ENCODE assay signal across 34 mouse cellular contexts in the genomic region with DNA sequence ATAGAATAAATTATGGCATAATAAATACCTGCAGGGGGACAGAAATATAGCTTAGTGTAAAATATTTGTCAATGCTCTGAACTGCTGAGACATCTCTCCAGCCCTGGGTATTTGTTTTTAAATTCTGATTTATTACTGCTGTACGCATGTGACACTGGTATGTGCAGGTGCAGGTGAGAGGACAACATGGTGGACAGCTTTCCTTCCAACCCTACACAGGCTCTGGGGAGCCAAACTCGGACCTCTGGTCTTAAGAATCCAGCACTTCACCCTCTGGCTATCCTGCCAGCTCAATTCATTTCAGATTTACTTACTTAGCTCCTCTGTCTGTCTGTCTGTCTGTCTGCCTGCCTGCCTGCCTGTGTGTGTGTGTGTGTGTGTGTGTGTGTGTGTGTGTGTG.
"Had no signal": no experiment of that assay in that cellular context is flagged by ENCODE, and none has a peak within 500 bp of the region (broad histone marks: within the 10 kb centered on the region; RNA-seq: fewer than 3 reads in every experiment).

No protein-coding gene starts in this region.

- ATAC-seq: hindbrain, embryonic 16.5 days; hindbrain, postnatal 0 days; inflammation-experienced regulatory T-cells, adult 6 months; intestine, embryonic 15.5 days; intestine, embryonic 16.5 days; intestine, postnatal 0 days had no signal

- H3K27ac ChIP-seq: heart, embryonic 10.5 days; heart, embryonic 13.5 days; heart, embryonic 15.5 days; hindbrain, embryonic 10.5 days; hindbrain, embryonic 12.5 days; hindbrain, embryonic 13.5 days; hindbrain, embryonic 14.5 days; hindbrain, embryonic 15.5 days; hindbrain, postnatal 0 days; intestine, embryonic 15.5 days; kidney, embryonic 15.5 days; kidney, postnatal 0 days; layer of hippocampus, adult 2 months had no signal

- H3K9ac ChIP-seq: heart, embryonic 13.5 days; heart, embryonic 15.5 days; hindbrain, embryonic 12.5 days; hindbrain, embryonic 13.5 days; hindbrain, embryonic 14.5 days; hindbrain, embryonic 15.5 days; intestine, embryonic 15.5 days; kidney, embryonic 15.5 days had no signal

- H3K4me2 ChIP-seq: heart, embryonic 11.5 days; heart, embryonic 13.5 days; heart, embryonic 15.5 days; hindbrain, embryonic 12.5 days; hindbrain, embryonic 13.5 days; hindbrain, embryonic 14.5 days; hindbrain, embryonic 15.5 days; intestine, embryonic 15.5 days; kidney, embryonic 15.5 days had no signal

- H3K4me1 ChIP-seq: hindbrain, embryonic 10.5 days; hindbrain, embryonic 12.5 days; hindbrain, embryonic 13.5 days; hindbrain, embryonic 15.5 days; intestine, embryonic 15.5 days; kidney, embryonic 15.5 days had no signal

- H3K9me3 ChIP-seq: heart, embryonic 10.5 days; heart, embryonic 13.5 days; heart, embryonic 15.5 days; hindbrain, embryonic 10.5 days; hindbrain, embryonic 12.5 days; hindbrain, embryonic 13.5 days; hindbrain, embryonic 15.5 days; intestine, embryonic 15.5 days; kidney, embryonic 15.5 days had no signal

- H3K27me3 ChIP-seq: heart, embryonic 13.5 days; heart, embryonic 15.5 days; hindbrain, embryonic 12.5 days; hindbrain, embryonic 13.5 days; hindbrain, embryonic 15.5 days; intestine, embryonic 15.5 days; kidney, embryonic 15.5 days had no signal

- DNase-seq: heart, postnatal 10 days; heart, postnatal 14 days; heart, postnatal 36 days; heart, postnatal 4 days; kidney, adult 11 months; kidney, adult 18-20 months; kidney, adult 2 months; kidney, adult 8-10 months; kidney, adult 9 months; kidney, postnatal 10 days; kidney, postnatal 14 days; kidney, postnatal 25 days; kidney, postnatal 36 days; kidney, postnatal 4 days; layer of hippocampus, adult 9-11 months; layer of hippocampus, postnatal 36 days had no signal

- H3K4me3 ChIP-seq: heart, embryonic 10.5 days; heart, embryonic 13.5 days; heart, embryonic 15.5 days; hindbrain, embryonic 10.5 days; hindbrain, embryonic 12.5 days; hindbrain, embryonic 13.5 days; hindbrain, embryonic 15.5 days; intestine, embryonic 15.5 days; kidney, embryonic 15.5 days; layer of hippocampus, adult 2 months had no signal
